Mouse (Mus musculus) v-Abl transformed pro-B cells (cell line): ENCODE measurements at regions not wholly inside any gene's neighbourhood (a gene's known extent, or its start where the extent isn't known, plus 50 kb on each side); places are given as distances from the start of the nearest gene placed in this dataset.

Experiments used
- in situ Hi-C, 2 experiments: fragments of 400-800 bp; cut with MboI; formaldehyde crosslinking; loops; one replicate each; pipeline ENCODE4 v1.15.1; 2025; ENCODE audit not compliant: unreplicated experiment in 2 of 2

DNA sequence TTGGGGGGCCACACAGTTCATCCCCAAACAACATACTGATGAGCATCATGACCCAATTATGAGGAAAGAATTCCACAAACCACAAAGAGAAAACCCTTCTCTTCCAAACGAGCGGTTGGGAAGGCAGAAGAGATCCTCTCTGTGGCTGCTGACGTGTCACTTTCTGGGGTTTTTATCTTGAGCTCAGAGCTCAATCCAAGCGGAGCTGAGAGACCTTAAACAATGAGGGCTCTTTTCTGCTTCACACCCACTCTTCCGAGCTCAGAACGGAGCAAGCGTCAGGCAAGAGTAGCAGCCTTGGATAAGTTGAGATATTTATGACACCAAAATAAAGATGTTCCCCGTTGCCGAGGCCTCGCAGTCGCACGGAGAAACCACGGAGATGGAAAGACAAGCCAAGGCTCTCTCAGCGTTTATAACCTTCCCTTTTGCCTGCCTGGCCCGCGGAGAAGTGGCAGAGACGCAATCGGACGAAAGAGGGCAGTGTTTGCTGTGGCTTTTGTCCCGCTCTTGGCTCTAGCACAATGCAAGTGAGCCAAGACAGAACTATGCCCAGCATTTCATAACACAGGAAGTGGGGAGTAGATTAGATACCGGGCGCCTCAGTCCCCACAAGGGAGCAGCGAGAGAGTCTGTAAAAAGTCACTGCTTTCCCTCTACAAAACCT, 100.7 kb downstream of the Chic2 start:
- in situ Hi-C loops, result loop anchor here in 1 of 2 experiments (10.0 to 25.0 kb wide), 2 partner anchors 509 to 632 kb away; no protein-coding TSS in a partner anchor

DNA sequence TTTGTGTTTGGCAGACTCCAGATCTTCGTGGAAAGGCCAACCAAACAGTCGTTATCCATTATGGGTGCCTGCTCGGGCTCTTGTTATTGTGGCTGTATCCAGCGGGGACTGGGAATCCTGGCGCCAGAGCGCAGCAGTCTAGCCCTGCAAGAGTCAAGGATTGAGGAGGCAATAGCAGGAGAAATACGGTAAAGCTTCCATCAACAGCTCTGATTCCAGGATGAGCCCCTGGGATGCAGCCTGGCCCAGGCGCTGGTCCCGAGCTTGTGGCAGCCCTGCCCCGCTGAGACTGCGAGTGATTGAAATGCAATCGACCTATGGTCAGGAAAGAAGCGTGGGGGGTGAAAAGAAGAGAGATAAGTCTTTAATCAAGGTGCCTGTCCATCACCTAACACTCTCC, 103.1 kb downstream of the Chic2 start:
- in situ Hi-C loops, result loop anchor here in 1 of 2 experiments (10.0 to 25.0 kb wide), 2 partner anchors 507 to 629 kb away; no protein-coding TSS in a partner anchor

DNA sequence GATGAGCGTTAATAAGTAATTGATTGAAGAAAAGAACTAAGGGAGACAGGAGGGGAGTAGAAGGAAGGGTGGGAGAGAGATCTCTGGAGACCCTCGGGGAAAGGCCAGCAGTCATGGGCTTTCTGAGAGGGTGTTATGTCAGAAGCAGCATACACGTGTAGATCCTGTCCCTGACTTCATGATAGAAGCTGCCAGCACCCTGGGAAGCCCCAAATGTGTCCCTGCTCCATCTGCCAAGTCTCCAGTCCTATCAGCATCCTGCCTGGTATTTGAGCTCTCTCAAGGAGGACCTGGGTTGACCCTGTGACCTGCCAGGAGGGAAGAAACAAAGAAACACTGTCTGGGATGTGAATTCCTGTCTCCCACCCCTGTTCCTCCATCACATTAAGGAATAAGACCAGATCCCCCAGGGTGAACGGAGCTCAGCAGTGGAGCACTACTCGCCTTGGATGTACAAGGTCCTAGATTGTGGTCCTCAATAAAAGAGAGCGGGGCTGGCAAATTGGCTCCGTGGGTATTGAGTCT, 107.1 kb downstream of the Chic2 start:
- in situ Hi-C loops, result loop anchor here in 1 of 2 experiments (25.0 kb wide), 1 partner anchor 625 kb away; no protein-coding TSS in a partner anchor

DNA sequence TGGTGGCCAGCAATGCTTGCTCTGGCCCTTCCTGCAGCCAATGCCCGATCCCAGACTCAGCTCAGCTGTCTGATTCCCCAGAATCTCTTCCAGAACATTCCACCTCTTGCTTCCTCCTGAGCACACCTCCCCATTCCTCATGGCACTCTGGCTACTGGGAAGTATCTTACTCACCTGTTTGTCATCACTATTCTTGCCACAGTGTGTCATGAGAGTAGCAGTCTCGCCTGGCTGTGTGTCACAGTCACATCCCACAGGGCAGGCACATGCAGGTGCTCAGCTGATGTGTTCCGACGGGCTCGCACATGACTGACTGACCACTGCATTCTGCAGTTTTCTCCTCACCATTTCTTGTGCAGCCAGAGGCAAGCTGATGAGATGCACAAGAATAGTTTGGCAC, 108.5 kb downstream of the Chic2 start:
- in situ Hi-C loops, result loop anchor here in 1 of 2 experiments (25.0 kb wide), 1 partner anchor 624 kb away; no protein-coding TSS in a partner anchor

DNA sequence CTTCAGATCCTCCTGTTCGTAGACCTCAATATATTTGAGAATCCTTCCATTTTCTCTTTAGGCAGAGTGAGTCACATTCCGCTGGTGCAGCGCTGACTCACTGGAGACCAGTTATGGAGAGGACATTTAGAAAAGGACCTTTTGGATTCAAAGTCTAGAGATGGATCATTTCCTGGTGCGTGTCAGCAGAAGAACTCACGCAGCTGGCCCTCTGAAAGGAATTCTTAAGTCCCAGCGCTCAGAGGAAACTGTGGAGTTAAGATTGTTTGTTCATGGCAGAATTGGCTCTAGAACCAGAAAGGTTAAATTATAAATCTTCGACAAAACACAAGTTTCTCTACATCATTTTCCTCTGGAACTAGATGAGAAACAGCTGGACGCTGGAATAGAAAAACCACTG, 108.9 kb downstream of the Chic2 start:
- in situ Hi-C loops, result loop anchor here in 1 of 2 experiments (25.0 kb wide), 1 partner anchor 623 kb away; no protein-coding TSS in a partner anchor

DNA sequence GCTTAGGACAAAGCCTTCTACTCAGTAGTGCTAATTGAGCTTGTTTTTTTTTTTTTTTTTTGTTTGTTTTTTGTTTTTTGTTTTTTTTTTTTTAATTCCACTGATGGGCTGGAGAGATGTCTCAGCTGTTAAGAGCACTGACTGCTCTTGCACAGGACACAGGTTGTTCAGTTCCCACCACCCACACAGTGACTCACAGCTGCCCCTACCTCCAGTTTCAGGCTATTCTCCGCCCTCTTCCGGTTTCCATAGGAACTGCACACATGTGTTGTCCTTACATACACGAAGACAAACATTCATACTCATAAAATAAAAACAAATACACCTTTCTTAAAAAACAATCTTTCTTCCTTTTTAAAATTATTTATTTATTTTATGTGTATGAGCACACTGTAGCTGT, 111.3 kb downstream of the Chic2 start:
- in situ Hi-C loops, result loop anchor here in 1 of 2 experiments (25.0 kb wide), 1 partner anchor 621 kb away; no protein-coding TSS in a partner anchor

DNA sequence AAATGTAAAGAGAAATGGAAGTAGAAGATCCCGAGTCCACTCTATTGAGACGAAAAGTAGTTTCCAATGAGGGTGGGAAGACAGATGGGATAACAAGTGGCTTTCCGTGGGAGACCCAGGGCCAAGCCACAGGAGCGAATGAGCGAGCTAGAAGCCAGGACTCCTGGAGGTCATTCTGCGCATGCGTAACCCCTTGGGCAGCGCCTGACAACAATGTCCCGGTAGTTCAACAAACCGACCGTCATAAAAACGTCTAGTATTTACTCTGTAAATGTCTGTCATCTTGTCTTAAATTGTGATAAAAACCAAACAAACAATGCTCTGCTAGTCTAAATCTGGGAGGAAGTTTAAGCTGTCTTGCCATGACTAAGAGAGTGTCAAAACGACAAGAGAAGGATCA, 112.4 kb downstream of the Chic2 start:
- in situ Hi-C loops, result loop anchor here in 1 of 2 experiments (25.0 kb wide), 1 partner anchor 620 kb away; no protein-coding TSS in a partner anchor

DNA sequence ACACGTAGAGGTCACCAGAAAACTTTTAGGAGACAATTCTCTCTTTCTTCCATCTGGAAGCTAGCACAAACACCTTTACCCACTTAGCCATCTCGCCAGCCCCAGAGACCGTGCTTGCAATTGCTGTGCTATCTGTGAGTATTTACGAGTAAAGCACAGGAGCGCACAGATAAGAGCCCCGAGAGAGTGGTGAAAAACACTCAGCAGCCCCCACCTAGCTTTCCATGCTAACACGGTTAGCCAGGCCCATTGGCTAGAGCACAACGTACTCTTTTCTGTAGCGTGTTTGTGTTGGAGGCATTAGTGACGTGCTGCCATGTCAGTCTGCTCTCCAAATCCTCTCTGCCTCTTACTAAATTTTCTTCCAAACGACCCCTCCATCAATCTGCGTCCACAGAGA, 112.8 kb downstream of the Chic2 start:
- in situ Hi-C loops, result loop anchor here in 1 of 2 experiments (25.0 kb wide), 1 partner anchor 619 kb away; no protein-coding TSS in a partner anchor

DNA sequence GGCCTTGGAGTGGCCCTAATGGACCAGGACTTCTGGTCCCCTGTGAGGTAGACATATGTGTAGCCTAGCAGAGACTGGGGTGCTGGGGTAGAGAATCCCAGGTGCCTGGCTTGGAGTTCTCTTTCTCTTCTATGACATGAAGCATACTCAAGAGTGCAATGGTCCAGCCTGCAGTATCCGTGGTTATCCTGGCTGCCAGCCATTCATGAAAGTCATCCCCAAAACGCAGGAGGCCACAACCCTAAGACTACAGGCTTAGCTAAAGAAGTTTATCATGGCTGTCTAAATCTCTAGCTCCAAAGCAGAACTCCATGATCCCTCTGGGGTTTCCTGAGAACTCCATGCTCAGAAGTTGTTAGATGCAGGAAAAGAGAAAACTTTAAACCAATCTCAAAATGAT, 117.0 kb downstream of the Chic2 start:
- in situ Hi-C loops, result loop anchor here in 1 of 2 experiments (25.0 kb wide), 1 partner anchor 615 kb away; no protein-coding TSS in a partner anchor

DNA sequence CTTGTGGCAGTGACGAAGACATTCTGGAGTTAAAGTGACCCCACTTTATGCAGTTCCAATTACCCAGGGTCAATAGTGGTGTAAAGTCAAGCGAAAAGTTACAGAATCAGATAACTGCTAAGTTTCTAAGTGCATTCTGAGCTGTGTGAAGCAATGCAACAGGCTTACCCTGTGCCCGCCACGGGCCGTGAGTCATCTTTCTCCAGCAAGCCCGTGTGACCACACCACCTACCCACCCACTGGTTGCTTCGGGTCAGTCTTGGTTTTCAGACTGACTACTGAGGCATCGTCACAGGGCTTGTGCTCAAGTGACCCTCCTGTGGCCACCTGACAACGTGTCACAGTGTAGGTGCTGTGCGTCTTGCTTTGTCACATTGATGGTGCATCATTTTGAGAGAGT, 118.8 kb downstream of the Chic2 start:
- in situ Hi-C loops, result loop anchor here in 1 of 2 experiments (25.0 kb wide), 1 partner anchor 613 kb away; no protein-coding TSS in a partner anchor

DNA sequence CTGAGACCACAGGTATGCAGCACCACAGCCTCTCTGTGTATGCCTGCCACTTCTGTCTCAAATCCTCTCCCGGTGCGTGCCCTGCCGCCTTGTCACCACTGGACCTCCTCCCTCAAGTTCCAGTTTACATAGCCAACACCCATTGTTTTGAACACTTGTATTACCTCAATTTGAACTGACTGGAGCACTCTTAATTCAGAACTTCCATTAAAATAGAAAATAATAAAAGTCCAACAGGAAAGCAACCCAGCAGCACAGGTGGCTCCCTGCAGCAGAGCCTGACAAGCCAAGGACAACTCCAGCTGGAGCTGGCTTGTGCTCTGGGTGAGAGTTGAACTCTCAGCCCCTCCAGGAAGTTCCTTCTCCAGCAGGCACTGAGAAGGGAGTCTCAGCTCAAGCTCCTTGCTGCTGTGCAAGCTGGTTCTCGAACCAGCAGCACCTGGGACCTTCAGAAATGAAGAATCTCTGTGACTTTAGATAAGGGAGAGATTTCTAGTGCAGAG, 120.5 kb downstream of the Chic2 start:
- in situ Hi-C loops, result no loop called here

DNA sequence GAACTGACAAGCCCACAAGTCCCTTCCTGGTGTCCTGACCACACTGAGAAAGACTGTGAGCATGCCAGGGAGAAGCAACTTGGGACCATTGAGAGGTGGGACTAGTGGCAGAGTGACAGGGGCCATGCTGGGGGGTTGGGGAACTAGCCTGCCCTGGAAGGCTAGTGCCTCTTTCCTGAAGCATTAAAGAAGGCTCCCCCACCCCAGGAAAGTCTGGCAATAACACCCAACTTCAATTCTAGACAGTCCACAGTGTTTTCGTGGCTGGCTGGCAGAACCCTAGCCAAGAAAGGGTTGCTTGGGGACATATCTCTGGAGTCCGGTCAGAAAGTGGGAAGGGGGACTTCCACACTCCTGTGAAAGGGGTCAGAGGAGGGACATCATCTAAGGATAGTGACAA, 121.2 kb downstream of the Chic2 start:
- in situ Hi-C loops, result no loop called here

DNA sequence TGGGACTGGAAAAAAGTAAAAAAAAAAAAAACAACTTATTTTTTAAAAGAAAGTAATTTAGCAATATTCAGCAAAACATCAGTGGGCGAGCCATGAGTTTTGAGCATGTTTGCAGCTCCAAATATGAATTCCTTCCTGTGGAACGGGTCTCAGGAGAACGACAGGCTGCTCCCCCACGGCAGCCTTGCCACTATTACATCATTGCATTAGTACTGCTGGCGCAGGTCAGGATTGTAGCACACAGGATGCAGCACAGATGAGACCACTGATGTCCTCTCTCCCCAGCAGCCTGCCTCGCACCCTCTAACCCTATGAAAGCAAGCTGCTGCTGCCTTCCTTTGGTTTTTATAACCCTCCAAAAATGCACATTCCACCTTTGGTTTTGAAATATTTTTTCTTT, 121.7 kb downstream of the Chic2 start:
- in situ Hi-C loops, result no loop called here

DNA sequence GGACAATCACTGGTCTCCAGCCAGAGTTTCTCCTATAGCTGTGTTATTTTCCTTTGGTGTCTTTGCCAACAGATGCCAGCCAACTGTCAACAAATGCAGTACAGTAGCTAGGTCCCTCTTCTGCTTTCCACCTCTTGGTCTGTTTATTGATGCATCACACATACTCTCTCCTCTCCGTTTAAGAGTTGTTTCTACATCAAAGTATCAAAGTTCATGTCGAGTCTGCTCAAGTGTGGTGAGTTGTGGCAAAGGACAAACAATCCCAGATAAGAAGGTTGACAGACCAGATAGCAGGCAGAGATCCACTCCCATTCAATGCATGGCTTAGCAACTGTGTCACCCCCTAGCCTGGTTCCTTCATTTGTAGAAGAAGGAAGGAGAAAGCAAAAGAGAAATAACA, 123.6 kb downstream of the Chic2 start:
- in situ Hi-C loops, result no loop called here

DNA sequence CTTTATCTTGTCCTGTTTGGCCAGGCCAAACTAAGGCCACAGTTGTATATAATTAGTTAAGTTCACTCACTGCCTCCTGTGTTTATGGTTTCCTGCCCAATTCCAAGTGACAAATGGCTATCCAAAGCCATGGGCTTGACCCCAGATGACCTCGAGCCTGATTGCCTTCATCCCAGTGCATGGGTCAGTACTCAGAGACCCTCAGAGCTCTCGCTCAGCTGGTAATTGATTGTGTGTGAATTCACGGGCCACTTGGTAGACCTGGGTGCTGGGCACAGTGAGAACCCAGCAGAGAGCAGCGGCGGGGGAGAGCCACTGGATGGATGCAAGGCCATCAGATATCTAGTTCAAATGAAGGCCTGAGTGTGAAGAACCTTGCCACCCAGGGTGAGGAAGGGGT, 124.1 kb downstream of the Chic2 start:
- in situ Hi-C loops, result no loop called here

DNA sequence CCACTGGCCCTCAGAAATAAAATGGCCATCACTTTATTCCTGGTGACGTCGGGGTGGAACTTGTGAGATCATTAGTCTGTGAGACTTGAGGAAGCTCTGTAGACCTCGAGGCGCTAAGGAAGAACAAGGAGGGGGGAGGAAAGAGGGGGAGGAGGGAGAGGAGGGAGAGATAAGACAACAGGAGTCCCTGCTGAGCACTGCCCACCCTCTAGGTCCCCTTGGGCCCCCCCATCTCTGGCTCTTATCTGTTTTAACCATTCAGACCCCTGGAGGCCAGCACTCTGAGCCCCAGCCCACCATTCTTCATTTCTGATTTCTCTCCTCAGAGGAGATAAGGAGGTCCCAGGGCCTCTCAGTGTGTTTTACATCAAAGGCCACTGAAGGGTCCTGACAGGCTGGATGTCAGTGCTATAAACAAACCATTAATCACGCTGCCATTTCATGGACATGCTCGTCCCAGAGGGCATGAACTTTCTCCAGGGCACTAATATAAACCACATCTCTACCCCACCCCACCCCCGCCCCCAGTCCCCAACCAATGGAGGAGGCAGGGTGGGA, 139.0 kb downstream of the Chic2 start:
- in situ Hi-C loops, result no loop called here

DNA sequence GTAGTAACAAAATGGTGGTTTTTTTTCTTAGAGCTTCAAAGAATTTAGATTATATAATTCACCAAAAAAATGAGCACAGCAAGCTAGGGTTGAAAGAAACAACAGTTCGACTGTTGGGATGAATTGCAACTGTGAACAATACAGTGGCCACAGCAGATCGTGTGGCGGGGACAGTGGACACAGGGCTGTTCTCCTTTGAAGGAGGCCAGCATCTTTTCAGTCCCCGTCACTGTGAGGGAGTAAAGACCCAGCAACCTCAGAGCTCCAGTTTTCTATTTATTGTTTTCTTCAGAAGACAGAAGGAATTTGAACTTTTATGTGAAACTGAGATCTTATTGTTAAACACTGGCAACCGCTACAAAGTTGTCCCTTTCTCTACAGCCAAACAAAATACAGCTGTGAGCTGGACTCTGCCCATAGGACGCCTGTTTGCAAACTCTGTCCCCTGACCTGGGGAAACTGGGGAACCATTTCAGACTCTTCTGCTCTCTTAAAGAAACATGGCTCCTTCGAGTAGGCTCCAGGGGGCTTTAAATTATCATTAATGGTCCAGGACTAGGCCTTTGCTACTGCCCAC, 139.6 kb downstream of the Chic2 start:
- in situ Hi-C loops, result no loop called here

DNA sequence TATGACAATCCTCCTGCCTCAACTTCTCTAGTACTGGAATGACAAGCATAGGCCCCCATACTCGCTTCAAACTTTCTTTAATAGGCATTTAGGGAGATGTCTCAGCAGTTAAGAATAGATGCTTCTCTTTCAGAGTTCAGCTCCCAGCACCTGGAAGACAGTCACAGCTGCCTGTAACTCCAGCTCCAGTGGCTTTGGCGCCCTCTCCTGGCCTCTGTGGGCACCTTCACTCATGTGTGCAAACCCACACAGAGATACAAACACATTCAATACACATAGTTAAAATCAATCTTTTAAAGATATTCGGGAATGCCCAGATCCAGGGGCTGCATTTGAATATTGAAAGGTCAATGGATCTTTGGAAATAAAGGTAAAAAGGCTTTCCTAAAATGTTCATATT, 140.2 kb downstream of the Chic2 start:
- in situ Hi-C loops, result no loop called here

DNA sequence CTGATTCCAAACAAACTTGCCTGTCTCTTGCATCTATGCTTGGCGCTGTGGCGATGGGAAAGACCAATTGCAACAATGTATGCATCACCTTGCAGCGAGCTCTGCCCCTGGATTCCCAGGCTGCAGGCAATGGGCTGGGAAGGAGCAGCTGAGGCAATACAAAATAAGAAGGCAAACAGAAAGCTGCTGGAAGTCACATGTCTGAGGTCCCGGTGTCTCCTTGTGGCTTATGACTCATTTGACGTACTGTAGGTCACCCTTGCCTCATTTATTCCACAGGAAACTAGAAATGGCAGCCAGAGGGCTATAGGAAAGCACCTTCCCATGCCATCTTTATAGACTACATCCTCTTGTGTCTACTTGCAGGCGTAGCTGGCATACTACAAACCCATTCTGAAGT, 140.9 kb downstream of the Chic2 start:
- in situ Hi-C loops, result no loop called here

DNA sequence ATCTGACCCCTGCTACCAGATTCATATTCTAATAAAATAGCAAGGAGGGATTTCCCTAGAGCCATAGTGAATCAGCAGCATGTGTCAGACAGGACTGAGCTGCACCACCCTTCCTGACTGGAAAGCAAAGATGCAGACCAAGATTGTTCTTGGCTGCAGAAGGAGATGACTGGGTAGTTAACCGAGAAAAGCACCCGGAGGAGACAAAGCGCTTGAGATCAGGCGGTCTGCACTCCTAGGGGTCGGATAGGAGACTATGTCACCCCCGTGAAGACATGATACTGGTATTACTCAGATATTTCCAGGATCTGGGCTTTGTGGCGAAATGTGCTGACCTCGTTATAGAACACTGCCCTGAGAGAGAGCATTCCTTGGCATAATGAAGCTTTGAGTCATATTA, 147.4 kb downstream of the Chic2 start:
- in situ Hi-C loops, result no loop called here

DNA sequence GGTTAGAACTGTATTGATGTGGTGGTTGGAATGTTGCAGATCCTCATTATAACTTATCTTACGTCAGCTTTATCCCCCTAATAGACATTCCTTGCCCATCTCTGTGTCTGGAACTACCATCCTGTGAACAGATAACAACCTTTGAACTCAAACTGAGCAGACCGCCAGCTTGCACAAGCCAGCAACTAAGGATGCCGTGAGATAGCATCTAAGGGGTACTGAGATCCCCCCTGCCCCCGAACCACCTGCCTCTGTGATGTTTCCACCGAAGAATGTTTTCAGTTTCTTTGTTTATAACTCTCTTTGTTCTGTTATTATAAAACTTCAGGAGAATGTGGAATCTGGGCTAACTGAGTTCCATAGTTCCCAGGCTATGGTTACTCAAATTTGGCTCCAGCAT, 151.3 kb downstream of the Chic2 start:
- in situ Hi-C loops, result no loop called here
